Mouse (Mus musculus) kidney, adult 11 months (tissue): ENCODE measurements around the gene Zmiz1.
A peak's percentile ranks its signal among the peaks of the same experiment; 100 is the strongest.

Source experiments
- DNase-seq: peaks from one replicate; pipeline ENCODE4 v3.0.0; 2022

Zmiz1 gene

DNA sequence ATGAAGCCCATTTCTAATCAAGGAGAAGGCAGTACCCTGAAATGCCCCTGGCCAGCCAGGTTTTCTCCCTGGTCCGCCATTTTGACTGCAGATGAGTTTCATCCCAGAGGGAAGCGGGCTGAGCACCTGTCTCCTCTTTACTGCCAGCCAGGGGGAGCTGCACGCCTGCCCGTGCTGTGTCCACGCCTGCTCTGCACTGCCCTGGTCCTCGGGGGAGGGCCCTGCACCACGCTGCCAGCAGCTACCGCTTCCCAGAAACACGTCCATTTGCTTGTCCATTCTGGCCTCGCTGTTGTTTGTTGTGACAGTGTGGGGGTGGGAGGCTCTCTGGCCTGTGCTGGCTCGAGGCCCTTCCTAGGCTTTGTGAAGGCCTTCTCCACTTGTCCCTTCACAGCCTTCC lies 201.7 kb downstream of the Zmiz1 start:
- DNase-seq: no peak

GRCm38 (mm10) chr14:25661185-25661920 lies 202.4 kb downstream of the Zmiz1 start:
- no peak for DNase-seq

GRCm38 (mm10) chr14:25663649-25664309 lies 204.8 kb downstream of the Zmiz1 start:
- DNase-seq: no peak

- DNase-seq: no peak
These were observed 205.3 kb downstream of the Zmiz1 start for GRCm38 (mm10) chr14:25664310-25664695.

DNA sequence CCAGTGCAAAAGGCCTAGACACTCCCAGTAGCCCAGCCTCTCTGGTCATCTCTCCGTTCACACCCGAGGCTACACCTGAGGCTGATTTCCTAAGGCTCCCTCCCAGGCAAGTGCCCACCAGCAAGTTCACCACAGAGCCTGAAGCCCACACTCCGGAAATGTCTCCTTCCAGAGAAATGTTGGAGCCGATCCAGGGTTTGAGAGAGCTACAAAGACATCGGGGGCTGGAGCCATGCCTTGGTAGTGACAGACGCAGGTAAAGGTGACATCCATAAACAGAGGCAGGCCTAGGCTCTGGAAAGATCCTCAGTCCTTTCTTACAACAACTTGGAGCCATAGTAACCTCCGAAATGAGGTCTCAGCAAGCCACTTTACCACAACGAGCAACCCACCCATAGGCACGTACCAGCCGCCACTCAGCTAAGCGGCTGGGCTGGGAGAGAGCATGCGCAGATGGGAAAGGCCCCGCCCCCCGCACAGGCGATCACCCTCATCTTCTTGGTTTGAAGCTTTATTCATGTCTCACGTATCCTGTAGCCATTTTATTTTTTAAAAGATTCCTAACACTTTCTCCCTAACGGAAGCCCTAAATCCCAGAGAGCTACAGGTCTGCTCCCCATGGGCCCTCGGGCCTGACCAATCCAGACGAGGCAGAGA lies 206.5 kb downstream of the Zmiz1 start:
- no peak for DNase-seq

DNA sequence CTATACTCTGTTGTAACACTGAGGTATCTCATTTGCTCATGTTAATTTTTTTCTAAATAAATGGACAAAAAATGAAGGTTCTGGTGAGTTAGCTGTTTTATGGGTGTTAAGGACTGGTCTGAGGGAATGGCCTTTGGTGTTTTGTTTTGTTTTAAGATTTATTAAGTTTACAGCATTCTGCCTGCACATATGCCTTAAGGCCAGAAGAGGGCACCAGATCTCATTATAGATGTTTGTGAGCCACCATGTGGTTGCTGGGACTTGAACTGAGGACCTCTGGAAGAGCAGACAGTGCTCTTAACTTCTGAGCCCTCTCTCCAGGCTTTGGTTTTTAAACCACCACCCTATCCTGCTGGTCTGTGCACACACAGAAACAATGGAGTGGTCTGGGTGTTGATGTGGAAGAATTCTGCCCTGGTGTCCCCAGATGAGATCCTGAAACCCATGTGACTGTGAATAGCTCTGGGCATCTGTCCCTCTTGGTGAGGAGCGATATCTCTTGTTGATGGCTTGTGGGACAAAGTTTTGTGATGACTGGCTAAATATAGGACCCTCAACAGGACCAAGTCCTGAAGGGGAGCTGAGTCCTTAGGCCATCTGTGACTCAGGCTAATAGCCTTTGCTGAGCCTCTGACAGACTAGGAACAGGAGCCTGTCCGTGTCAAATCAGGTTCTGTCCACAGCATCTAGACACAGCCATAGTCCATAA lies 207.8 kb downstream of the Zmiz1 start:
- no peak for DNase-seq

DNA sequence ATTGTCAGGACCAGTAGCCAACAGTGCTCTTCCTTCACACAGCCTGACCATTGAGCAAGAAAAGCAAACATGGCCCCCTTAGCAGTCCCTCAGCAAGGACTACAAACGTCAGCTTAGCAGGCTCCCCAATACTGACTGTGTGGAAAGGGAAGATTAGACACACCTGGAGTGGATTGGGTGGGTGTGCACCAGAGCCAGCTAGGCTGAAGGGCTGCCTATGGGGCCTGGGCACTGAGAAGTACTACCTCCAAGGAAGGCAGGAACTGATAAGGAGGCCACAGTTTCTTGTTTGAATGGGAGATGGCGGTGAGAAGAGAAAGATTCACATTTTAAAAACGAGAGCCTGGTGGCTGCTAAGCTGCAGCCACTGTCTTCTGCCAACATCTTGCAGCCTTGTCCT lies 208.6 kb downstream of the Zmiz1 start:
- DNase-seq: no peak

DNA sequence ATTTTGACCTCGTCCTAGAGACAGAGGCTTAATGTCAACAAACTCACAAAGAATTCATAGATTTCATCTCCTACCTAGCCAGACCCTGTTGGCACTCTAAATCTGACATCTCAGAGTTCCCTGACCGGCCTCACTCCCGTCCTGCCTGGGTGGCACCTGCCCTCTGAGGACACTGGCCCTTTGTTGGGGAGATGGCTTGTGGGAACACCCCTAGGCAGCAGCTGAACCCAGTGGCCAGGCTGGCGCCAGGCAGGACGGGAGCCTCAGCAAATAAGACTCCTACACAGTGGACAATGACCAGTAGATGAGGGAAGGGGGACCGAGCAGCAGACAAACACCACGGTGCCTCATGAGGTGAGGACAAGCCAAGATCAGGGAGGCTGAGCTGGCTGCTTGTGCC lies 220.6 kb downstream of the Zmiz1 start:
- DNase-seq: no peak

DNA sequence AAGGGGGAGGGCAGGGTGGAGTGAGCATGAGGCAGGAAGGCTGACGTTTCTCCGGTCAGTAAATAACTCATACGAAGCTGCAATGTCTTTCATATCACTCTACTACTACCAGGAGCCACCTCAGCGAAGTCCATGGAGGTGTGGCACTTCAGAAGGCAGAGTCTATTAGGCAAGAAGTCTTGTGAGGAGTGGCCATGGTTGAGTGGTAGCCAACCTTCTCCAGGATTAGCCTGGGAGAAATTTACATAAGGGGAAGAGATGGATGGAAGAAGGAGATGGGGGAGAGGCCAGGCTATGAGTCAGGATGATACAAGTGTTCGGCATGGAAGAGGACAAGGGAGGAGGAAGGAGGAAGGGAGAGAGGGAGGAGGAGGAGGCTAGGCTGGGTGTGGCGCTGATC lies 223.0 kb downstream of the Zmiz1 start:
- no peak for DNase-seq

DNA sequence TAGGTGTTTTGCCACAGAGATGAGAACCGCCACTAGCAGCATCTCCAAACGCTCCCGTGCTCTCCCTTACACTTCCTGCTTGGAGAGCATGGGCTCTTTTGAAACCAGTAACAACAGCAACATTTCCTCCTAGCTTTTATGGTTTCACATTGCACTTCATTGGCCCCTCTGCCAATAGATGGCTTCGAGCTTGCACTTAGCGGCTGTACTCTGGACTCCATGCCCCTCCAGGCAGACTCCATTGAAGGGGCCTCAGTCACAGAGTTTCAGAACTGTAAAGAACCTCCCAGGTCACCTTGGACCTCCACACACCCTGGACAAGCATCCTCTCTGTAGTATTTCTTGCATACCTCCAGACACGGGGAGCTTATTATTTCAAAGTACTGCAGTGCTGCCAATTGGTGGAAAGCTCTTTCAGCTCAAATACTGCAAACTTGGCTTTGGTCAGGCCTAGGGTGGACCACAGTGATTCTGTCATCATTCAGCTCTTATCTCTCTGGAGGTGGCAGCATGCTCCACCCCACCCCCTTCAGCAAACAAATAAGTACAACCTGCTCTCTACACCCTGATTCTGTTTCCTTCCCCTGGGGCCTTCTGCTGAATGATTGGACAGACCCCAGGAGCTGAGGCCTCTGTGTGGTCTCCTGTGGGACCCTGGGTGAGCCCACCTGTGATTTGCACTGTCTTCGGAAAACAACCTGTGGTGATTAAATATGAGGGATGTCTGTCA lies 227.4 kb downstream of the Zmiz1 start:
- no peak for DNase-seq

DNA sequence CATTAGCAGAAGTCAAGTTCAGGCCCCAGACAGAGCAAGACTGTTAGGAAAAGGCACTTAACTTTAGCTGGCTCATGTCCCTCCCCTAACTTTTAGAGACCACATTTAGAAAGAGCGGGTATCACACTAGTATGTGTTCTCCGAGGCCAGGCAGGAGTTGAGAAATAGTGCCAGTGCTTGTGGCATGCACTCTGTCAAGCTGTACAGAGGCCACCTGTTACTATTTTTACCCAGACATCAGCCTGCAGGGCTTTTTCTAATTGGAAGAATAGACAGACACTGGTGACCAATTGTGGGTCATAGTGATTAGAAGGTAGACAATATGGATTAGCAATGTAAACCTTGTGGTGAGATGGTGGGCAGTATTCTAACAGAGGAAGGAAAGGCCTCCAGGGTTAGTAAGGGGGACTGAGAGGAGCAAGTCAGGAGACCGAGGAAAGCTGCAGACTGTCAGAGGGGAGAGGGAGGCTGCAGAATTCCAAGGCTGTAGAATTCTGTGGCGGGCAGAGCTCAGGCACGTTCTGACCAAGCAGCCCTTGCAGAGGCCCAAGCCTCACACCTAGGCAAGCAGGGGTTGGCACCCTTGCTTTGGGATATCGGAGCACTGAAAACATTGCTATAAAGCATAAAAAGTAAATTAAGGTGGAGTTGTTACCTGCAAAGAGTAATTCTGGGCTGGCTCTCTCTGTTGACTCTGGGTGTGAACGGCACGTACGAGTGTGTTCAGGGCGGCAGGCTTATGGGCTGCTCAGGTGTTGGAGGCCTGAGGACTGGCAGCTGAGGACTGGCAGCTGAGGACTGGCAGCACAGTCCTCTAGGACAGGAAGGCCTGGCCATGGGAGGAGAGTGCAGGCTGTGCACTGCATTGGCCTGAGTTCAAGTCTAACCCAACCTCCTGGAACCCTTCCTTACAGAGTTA lies 228.3 kb downstream of the Zmiz1 start:
- no peak for DNase-seq

GRCm38 (mm10) chr14:25693271-25693887 lies 234.4 kb downstream of the Zmiz1 start:
- DNase-seq: peak; percentile 43

DNA sequence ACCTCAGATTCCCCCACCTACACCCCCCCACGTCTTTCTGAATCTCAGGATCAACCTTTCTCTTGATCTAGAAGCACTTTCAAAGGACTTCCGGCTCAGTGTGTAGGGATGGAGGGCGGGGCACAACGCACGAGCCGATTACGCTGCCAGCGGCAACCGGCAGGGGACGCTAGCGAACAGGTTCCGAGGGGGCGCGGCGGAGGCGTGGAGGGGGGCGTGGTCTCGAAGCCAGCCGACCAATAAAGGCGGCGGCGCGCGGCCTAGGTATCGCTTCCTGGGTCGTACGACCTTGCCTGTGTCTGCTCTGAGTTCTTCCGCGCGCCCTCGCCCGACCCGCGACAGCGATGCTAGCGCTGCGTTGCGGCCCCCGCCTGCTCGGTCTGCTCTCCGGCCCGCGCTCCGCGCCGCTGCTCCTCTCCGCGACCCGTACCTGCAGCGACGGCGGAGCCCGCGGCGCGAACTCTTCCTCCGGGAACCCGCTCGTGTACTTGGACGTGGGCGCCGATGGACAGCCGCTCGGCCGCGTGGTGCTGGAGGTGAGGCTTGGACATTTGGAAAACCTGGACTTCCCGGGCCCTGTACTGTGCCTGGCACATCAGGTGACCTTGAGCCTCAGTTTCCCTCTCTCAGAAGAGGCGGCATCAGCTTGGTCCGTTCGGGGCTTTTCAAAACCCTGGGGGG lies 235.0 kb downstream of the Zmiz1 start, which contains the start of gene Ppif:
Gene Ppif, plus strand, starts transcription at position 267 of the 681 bp plus-strand sequence.
- DNase-seq: peak; percentile 93

GRCm38 (mm10) chr14:25694569-25694897 lies 235.5 kb downstream of the Zmiz1 start:
- DNase-seq: peak; percentile 63

- DNase-seq: no peak
These were observed 236.1 kb downstream of the Zmiz1 start for GRCm38 (mm10) chr14:25695059-25695458.

- no peak for DNase-seq
These were observed 237.4 kb downstream of the Zmiz1 start for GRCm38 (mm10) chr14:25696356-25696755.

DNA sequence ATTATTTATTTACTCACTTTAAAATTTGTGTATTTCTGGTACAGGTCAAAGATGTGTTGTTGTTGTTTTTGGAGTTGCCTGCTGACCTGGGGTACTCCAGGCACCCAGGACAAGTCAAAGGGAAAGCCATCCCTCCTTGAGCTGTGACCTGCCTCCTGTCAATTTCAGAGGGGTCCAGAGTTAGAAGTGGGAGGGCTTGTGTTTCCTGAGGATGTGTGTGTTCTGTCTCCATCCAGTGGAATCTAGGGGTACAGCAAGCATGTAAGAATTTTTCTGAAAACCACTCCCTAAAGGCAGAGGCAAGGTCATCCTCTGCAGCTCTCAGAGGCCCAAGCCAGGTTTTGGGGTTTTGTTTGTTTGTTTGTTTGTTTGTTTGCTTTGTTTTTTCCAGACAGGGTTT lies 243.0 kb downstream of the Zmiz1 start:
- DNase-seq: no peak

DNA sequence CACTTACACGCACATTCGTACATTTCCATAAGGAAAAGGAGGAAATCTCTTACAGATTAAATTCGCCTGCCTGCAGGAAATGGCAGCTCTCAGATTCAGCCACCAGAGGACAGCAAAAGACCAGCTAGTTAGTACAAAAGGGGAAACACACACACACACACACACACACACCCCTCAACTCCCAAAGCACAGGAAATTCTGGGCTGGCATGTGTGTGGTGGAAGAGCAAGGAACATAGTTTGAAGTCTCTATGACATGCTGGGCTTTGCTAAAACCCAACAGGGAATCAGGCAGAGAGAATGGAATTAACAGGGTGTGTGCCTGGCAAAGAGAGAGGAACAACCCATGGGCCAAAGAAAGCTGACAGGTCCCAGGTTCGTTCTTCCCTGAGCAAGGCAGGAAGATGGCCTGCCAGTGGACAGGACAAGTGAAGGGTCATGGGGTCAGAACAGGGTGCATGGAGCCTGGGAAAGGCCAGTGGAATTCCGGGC lies 248.8 kb downstream of the Zmiz1 start:
- DNase-seq: no peak

DNA sequence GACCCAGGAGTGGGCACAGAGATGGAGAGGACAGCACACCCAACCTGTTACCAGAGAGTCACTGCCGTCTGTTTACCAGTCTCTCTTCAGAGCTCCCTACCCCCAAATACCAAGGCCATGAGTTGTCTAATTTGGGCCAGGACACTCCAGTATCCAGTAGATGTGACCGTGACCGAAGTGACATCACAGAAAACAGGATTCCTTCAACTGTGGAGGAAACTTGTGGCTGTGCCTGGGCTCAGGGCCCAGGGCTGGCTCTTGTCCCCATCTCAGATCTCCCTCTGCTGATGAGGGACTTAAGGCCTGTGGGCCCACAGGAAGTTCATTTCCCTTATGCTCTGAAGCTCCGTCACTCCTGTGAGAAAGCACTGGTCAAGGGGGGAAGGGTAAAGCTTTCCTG lies 249.5 kb downstream of the Zmiz1 start:
- peak; percentile 56 for DNase-seq

DNA sequence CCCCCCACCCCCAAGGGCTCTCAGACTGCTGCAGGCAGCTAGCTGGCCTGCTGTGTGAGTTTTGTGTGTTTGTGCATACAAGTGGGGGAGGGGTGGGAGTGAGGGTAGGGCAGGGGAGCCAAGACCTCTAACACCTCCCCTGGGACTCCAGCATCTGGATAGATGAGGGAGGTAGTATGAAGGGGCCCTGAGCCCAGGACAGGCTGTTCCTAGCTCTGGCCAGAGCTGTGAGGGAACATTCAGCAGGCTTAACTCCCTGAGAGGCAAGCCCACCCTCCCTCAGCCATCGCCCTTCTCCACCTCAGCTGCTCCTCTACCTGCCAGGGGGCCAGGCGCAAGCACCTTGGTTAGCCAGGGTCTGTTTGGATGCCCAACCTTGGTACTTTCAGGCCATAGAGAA lies 249.9 kb downstream of the Zmiz1 start:
- no peak for DNase-seq
